Mouse (Mus musculus) embryonic fibroblast, embryonic 13.5 days (primary cell): ENCODE data around the gene Bmp7. TPM values are rescaled to one million over a fixed set of nuclear protein-coding genes. Genes with fewer than 3 reads are reported as not detected.

Experiments used
- H3K27ac ChIP-seq: 2 replicates; pipeline ENCODE4 v1.5.1; 2012; ENCODE audit warnings: low read length, control low read depth, inconsistent platforms; ENCODE audit not compliant: insufficient read depth
- H3K4me1 ChIP-seq: 2 replicates; pipeline ENCODE4 v1.6.1; 2011; ENCODE audit warnings: low read length; ENCODE audit not compliant: control insufficient read depth, insufficient read depth
- H3K4me3 ChIP-seq: 2 replicates; pipeline ENCODE4 v1.5.1; 2011; ENCODE audit warnings: mild to moderate bottlenecking, control low read depth, low read length; ENCODE audit not compliant: insufficient read depth
- CTCF ChIP-seq: IDR thresholded peaks from 2 replicates; pipeline ENCODE4 v1.5.1; 2011; ENCODE audit warnings: mild to moderate bottlenecking, control low read depth, low read length, moderate library complexity, borderline replicate concordance; ENCODE audit not compliant: insufficient read depth
- POLR2A ChIP-seq: IDR thresholded peaks from 2 replicates; pipeline ENCODE4 v1.6.1; 2011; ENCODE audit warnings: low read depth, mild to moderate bottlenecking, control low read depth, low read length, moderate library complexity
- polyA plus RNA-seq: library from polyadenylated mRNA; stranded (reverse); fragments of >200 nt; gene quantifications from 2 replicates; pipeline ENCODE4 v1.2.4, GENCODE M21; 2011; ENCODE audit warnings: low read depth; ENCODE audit not compliant: missing spikeins, insufficient read length

Gene Bmp7
- not detected in 2 replicates for polyA plus RNA-seq

- Histone ChIP-seq H3K4me3 (peak within 1 kb of the TSS; percentile 37), H3K4me1 (no peaks in the 10 kb centered on the region), H3K27ac (no peak within 1 kb of the TSS)
- no peak for TF ChIP-seq POLR2A
- no peak for TF ChIP-seq CTCF
Measured at GRCm38 (mm10) chr2:172940003-172940798, at the start of gene Bmp7. Bmp7 (minus strand) TSS chr2:172940321.

- no peak overlapping the region for H3K4me3 ChIP-seq
- H3K27ac ChIP-seq, result no peak overlapping the region
- H3K4me1 ChIP-seq, result no peaks in the 10 kb centered on the region
- TF ChIP-seq POLR2A (no peak), CTCF (no peak)
Measured at GRCm38 (mm10) chr2:172982776-172983561, 42.8 kb upstream of the Bmp7 start.

GRCm38 (mm10) chr2:172979666-172980345 lies 39.7 kb upstream of the Bmp7 start:
- H3K4me1 ChIP-seq, result peaks cover 3% of the 10 kb centered on the region; the same call in 1 of the 2 replicates
- no peak overlapping the region for H3K27ac ChIP-seq
- TF ChIP-seq CTCF (no peak), POLR2A (no peak)
- no peak overlapping the region for H3K4me3 ChIP-seq

- no peak overlapping the region for H3K4me3 ChIP-seq
- H3K4me1 ChIP-seq, result peaks cover 3% of the 10 kb centered on the region; the same call in 1 of the 2 replicates
- no peak overlapping the region for H3K27ac ChIP-seq
- TF ChIP-seq POLR2A (no peak), CTCF (no peak)
Measured at GRCm38 (mm10) chr2:172978131-172978633, 38.1 kb upstream of the Bmp7 start.

GRCm38 (mm10) chr2:172977409-172978130 lies 37.4 kb upstream of the Bmp7 start, which contains the start of gene Spo11:
Spo11 (plus strand) TSS chr2:172977700.
- Histone ChIP-seq H3K4me3 (no peak within 1 kb of the TSS), H3K4me1 (peaks cover 3% of the 10 kb centered on the region; the same call in 1 of the 2 replicates), H3K27ac (no peak within 1 kb of the TSS)
- TF ChIP-seq CTCF (no peak), POLR2A (no peak)

- Histone ChIP-seq H3K27ac (no peak overlapping the region), H3K4me1 (peaks cover 3% of the 10 kb centered on the region; the same call in 1 of the 2 replicates), H3K4me3 (no peak overlapping the region)
- TF ChIP-seq CTCF, result no peak
- no peak for TF ChIP-seq POLR2A
Measured at GRCm38 (mm10) chr2:172976661-172977238, 36.6 kb upstream of the Bmp7 start.

- H3K4me3 ChIP-seq, result no peak overlapping the region
- TF ChIP-seq POLR2A (no peak), CTCF (no peak)
- H3K4me1 ChIP-seq, result peaks cover 3% of the 10 kb centered on the region; the same call in 1 of the 2 replicates
- H3K27ac ChIP-seq, result no peak overlapping the region
Measured at GRCm38 (mm10) chr2:172975159-172975558, 35.0 kb upstream of the Bmp7 start.

GRCm38 (mm10) chr2:172974701-172975100 lies 34.6 kb upstream of the Bmp7 start:
- H3K27ac ChIP-seq, result no peak overlapping the region
- H3K4me1 ChIP-seq, result peaks cover 3% of the 10 kb centered on the region; the same call in 1 of the 2 replicates
- H3K4me3 ChIP-seq, result no peak overlapping the region
- TF ChIP-seq POLR2A (no peak), CTCF (no peak)
